Mouse (Mus musculus) central nervous system, embryonic 18 days (tissue): ENCODE measurements around the gene Tdpoz5. TPM values are rescaled to one million over a fixed set of nuclear protein-coding genes. Genes with fewer than 3 reads are reported as not detected.

Source experiments
- polyA plus RNA-seq: library from polyadenylated mRNA; depleted of rRNA; stranded (reverse); fragments of >200 nt; gene quantifications from 2 replicates; pipeline ENCODE4 v1.2.3, GENCODE M21; 2012; rRNA removed

Gene Tdpoz5
- polyA plus RNA-seq, result not detected in 2 replicates

DNA sequence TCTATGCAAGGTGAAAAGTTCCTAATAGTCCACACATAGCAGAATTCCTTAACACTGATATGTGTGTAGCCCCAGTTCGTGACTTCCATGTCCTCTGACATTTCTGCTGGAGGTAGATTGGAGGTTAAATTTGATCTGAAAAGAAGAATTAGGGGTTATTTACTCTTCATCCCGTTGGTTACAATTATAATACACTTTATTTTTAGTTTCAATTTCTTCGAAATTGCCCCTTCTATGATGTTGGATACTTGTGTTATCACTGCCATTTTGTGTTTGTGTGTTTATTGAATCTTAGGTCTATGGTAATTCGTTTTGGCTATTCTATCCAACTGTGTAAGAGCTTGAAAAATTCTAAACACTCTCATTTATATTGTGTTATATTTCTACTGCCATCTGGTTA, at the start of gene Tdpoz5:
Tdpoz5 (minus strand) TSS at position 101 of the 400 bp plus-strand sequence.

DNA sequence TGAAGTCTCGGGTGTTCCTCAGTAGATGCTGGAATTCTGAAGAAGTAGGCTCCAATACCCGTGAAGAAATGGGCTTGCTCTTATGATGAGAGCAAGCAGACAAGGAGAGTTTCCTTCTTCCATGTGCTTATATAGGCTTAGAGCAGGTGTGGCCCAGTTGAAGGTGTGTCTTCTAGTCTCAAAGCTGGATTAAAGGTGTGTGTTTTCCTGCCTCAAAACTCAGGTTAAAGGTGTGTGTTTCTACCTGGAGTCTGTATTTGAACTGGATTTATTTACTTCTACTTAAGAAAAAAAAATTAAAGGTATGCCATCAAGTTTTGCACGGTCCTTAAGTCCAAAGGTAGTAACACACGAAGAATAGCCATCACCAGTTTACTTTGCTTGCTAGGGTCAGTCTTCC, 17.7 kb downstream of the Tdpoz5 start, which contains the start of gene Gm9117:
Gm9117 (minus strand) TSS at position 101 of the 400 bp plus-strand sequence.

Other genes with a start within 250 kb of the Tdpoz5 start
- not detected in 2 replicates for gene Gm5773, start 188.3 kb downstream of the Tdpoz5 start, polyA plus RNA-seq
- not detected in 2 replicates for gene Tdpoz4, start 164.9 kb downstream of the Tdpoz5 start, polyA plus RNA-seq
- not detected in 2 replicates for gene Tdpoz3, start 135.3 kb downstream of the Tdpoz5 start, polyA plus RNA-seq
- not detected in 2 replicates for gene Gm9117, start 17.8 kb downstream of the Tdpoz5 start, polyA plus RNA-seq
- not detected in 2 replicates for gene Gm9125, start 93.6 kb upstream of the Tdpoz5 start, polyA plus RNA-seq
- gene Gm10697, start 111.3 kb upstream of the Tdpoz5 start, polyA plus RNA-seq, result not detected in 2 replicates
- gene Gm10696, start 216.9 kb upstream of the Tdpoz5 start, polyA plus RNA-seq, result not detected in 2 replicates
- not detected in 2 replicates for gene Gm5286, start 235.4 kb upstream of the Tdpoz5 start, polyA plus RNA-seq